Mouse (Mus musculus) fat pad, adult 2 months (tissue): ENCODE measurements around the gene Optn.
"Not testable (repeated sequence)": the region's sequence is repeated elsewhere in the genome, so short reads cannot be mapped to it uniquely, and the experiment has no call there.

Experiments used
- DNase-seq: peaks from one replicate; pipeline ENCODE4 v3.0.0-alpha.2; 2011; ENCODE audit warnings: low read depth, low spot score; ENCODE audit errors: extremely low read depth

The Optn gene

GRCm38 (mm10) chr2:5063299-5064205, at the start of gene Optn:
TSS of gene Optn (minus strand) at chr2:5064051.
- DNase-seq: no peak

DNA sequence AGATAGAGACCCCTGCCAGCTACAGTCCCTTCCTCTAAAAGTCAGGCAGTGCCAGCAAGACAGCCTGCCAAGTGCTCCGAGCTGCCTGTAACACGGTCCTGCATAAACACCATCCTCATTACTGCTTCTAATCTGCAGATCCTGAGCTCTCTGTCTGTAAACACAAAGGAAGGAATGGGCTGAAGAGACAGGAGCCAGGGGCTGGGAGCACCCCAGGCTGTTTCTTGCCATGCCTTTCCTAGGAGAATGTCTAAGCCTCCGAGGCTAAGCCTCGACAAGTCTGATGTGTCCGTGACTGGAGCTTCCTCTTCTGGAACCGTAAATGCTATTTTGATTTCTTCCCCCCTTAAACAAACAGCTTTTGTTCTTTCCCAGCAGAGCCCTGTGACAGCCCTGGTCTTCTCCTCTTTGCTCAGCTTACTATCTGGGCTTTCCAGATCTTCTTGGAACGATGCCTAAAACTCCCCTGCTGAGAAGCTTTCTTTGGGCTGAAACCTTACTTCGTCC, 49.0 kb upstream of the Optn start:
- DNase-seq: no peak

GRCm38 (mm10) chr2:5102891-5103290, 39.0 kb upstream of the Optn start:
- DNase-seq: no peak

GRCm38 (mm10) chr2:5101743-5102245, 37.9 kb upstream of the Optn start:
- no peak for DNase-seq

- no peak for DNase-seq
Measured at GRCm38 (mm10) chr2:5099176-5099575, 35.3 kb upstream of the Optn start.

GRCm38 (mm10) chr2:5097786-5098445, 34.1 kb upstream of the Optn start:
- DNase-seq: no peak

DNA sequence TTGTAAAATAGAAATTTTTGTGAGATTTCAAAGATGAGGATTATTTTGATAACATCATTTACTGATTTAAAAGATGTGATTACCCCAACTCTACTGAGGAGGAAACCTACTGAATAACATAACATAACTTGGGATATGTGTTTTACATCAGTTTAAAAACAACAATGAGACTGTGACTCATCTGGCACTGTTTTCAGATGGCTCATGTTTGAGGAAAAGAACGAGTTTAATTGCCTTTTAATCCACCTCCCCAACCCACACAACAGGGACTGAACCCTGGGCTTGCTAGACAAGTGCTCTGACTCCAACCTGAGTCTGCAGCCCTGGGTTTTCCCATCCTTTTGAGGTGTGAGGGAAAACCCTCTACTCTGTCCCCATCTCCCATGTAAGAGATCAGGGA, 31.5 kb upstream of the Optn start:
- peak; percentile 18 for DNase-seq

DNA sequence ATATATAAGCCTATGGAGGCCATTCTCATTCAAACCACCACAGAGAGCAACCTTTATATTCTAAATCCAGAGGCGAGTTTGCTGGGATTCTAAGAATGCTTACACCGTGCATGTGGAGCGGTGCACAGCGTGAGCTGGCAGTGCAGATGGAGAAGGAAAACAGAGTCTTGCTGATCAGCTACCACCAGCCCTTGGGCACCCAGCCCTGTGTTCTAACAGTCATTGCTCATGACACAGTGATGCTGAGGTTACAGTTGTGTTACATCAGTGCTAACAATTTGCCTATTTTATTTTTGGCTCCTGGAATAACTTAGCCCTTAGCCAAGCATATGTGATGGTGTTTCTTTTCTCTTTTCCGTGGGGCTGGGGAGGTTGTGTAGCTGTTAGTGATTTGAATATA, 31.0 kb upstream of the Optn start:
- DNase-seq: no peak

DNA sequence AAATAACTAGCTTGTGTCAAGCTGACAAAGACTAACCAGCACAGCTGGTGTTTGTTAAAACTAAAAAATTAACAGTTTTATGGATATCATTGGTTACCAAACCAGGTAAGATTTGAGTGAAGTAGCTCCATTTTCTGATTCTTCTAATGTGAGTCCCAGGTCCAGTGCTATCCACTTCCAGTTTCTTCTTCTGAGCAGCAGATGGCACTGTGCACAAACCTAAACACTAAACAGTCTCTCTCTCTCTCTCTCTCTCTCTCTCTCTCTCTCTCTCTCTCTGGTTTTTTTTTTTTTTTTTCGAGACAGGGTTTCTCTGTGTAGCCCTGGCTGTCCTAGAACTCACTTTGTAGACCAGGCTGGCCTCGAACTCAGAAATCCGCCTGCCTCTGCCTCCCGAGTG, 26.5 kb upstream of the Optn start:
- not testable (repeated sequence) for DNase-seq

DNA sequence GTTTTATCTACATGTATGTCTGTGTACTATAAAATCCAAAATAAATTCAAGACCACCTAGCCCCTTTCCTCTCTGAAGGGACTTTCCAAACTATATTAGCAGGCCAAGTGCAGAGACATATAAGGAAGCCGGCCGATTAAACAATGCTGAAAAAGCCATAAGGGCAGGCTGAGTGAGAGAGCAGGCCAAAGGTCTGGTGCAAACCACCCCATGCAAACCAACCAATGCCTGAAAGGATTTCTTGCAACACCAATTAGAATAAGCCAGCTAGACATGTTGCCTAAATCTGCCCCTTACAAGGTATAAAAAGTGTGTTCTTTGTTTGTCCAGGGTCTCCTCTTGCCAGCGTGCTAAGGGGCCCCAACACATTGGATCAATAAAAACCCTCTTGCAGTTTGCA, 23.8 kb upstream of the Optn start:
- DNase-seq: no peak

DNA sequence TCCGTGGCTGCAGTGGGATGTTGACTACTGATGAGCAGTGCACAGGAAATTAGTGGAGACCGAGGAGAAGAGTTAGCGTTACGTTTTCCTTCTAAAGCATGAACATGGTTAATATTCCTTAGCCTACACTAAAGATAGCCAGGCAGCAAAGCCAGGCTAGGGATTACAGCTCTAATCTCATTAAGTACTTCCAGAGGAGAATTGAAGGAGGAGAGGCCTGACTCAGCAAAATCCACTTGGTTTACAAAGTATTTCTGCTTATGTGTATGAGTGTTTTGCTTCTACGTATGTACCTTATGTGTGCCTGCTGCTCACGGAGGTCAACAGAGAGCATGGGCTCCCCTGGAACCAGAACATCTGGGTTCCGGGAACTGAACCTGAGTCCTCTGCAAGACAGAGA, 19.9 kb upstream of the Optn start:
- no peak for DNase-seq

DNA sequence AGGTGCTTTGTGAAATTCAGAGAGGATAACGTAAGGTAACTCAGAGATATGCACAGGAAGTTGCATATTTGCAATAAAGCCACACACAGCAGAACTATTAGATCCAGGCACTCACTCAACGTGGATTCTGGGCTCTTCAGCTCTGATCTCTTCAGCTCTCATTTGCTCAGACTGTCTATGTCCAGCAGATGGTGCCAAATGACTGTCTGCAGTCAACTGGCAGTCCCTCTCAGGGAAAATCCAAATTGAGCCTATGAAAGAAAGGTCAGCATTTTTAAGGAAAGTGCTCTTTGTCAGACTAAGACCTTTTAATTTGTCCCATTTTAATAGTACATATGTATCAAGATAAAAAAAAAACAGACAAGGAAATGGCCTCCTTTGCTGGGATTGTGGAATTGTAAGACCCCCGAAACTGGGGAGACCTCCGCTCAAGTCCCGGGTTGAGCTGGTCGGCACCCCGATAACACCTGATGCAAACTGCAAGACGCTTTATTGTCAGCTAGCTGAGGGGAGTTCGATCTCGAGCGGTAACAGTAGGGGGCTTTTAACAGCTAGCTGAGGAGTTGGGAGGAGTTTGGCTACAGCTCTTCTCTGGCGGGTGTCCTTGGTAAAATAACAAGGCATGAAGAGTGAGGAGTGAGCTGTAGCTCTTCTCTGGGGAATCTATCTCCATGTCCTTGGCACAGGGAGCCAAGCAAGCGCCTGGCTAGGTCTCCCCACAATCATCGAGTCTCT, 16.4 kb upstream of the Optn start:
- DNase-seq: no peak

DNA sequence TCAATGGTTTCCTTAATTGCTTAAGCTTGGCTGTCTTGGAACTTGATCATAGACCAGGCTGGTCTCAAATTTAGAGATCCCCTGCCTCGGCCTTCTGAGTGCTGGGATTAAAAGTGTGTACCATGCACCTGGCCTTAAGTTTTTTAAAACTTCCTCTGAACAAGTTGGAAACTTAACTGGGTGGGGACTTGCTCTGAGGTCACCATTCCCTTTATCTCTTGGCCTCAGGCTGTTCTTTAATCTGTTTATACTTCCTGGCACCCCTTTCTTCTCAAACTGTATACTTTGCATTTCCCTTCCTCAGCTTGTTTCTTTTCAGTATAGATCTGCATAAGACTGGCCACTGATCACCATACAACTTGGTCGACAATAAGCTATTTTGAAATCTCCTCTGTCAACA, 14.1 kb upstream of the Optn start:
- no peak for DNase-seq

GRCm38 (mm10) chr2:5077490-5077889, 13.6 kb upstream of the Optn start:
- DNase-seq: no peak

GRCm38 (mm10) chr2:5075856-5076255, 12.0 kb upstream of the Optn start:
- DNase-seq: no peak

- no peak for DNase-seq
Measured at GRCm38 (mm10) chr2:5075432-5075831, 11.6 kb upstream of the Optn start.

- no peak for DNase-seq
Measured at GRCm38 (mm10) chr2:5073785-5074184, 9.9 kb upstream of the Optn start.

- DNase-seq: no peak
Measured at GRCm38 (mm10) chr2:5067951-5068350, 4.1 kb upstream of the Optn start.

GRCm38 (mm10) chr2:5067254-5067653, 3.4 kb upstream of the Optn start:
- DNase-seq: not testable (repeated sequence)

DNA sequence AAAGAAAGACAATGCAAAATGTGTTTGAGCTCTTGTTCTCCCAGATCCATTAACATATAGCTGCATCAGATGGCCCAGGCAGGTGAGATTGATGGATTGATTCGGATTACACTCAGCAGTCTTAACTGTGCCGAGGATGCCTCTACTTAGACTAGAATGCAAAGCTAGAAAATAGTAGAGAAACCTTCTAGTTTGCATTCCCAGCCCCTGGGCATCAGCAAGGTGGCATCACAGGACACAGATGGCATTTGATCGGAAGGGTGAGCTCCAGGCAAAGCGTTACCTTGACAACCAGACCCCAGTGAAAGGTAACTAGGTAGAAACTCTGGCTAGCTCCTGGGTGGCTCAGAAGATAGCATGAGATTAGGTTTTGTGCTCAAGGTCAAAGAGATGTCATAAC, 396 bp upstream of the Optn start:
- no peak for DNase-seq
